Mouse (Mus musculus) retina, adult 2 months (tissue): ENCODE data around the gene Slamf7.

Experiments
- DNase-seq: peaks from one replicate; pipeline ENCODE4 v3.0.0-alpha.2; 2012; ENCODE audit warnings: low read depth, low spot score

The Slamf7 gene

GRCm38 (mm10) chr1:171637101-171637500, 15.7 kb downstream of the Slamf7 start:
- no peak for DNase-seq

GRCm38 (mm10) chr1:171635696-171636095, 17.1 kb downstream of the Slamf7 start:
- no peak for DNase-seq

DNA sequence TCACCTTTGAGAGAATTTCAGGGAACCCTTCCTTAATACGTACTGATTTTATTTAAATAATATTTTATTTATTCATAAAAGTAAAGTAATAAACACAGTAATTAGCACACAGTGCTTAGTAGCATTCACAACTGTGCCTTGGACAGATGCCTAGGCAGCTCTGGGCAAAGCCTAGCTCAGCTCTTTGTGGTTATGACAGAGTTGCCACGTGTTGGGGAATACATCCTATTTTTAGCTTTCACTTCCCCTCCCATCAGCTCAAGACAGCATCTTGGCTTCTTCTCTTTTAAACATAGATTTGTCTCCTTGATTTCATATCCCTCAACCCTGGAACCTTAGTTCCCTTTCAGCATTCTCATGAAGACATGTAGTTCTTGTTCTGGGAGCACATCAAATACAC, 21.4 kb downstream of the Slamf7 start:
- DNase-seq, result no peak

GRCm38 (mm10) chr1:171630912-171631311, 21.9 kb downstream of the Slamf7 start:
- DNase-seq, result no peak

DNA sequence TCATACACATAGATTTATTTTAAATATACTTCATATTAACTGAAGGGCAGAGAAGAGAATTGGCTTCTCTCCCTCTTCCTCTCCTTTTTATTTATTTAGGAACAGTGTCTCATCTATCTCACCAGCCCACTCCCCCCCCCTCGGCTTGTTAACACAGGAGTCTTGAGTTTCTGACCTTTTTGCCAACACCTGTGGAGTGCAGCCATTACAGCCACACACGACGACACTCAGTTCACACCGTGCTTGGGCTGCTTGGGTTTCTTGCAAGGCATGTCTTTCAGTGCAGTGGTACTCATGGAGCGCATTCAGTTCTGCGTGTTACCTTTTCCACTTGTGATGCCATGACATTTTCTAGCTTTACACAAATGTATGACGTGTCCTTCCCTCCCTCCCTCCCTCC, 22.8 kb downstream of the Slamf7 start:
- no peak for DNase-seq

DNA sequence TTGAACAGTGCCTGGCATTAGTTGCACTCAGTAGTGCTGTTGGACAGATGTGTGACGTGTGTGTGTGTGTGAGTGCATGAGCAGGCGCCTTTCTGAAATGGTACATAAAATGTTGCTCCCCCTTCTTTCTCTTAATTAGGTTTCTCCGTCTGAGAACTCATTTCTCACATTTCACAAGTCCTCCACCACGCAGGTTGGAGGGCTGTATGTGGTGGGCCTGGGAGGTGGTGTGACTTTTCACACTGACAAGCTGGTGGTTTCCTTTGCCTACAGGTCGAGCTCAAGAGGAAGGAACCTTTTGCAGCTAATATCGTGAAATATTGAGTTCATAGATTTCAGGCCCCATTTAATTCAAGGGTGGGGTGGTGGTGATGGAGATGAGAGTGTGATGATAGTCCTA, 23.7 kb downstream of the Slamf7 start:
- no peak for DNase-seq

DNA sequence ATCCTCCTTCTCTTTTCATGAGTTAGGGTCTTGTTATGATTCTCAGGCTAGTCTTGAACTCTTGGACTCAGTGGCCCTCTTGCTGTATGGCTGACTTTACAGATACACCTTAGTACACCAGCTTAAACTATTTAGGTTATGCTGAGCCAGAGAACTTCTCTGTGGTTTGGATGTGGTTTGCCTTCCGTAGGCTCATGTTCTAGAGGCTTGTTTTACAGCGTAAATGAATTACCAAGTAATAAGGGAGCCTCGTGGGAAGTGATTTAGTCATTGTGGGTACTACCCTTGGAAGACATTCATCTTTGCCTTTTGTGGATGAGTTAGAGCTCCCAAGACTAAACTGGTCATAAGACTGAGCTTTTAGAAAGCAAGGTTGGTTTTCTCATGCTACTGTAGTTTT, 25.0 kb downstream of the Slamf7 start:
- DNase-seq, result no peak

DNA sequence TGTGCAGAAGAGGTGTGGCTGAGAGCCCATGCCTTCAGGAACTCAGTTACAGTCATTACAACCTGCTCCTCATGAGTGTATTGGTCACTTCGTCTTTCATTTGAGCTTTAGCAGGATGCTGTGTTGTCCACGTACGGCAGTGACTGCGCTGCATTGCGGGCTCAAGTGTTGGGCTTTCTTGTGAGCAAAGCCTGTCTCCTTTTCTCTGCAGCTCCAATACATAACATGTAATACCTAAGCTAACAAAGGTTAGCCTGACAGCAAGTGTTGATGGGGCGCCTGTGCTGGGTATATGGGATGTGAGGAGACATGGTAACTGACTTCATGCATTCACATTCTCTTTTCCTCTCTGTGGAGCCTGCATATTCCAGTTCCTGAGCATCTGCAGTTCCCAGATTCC, 32.7 kb downstream of the Slamf7 start:
- no peak for DNase-seq

DNA sequence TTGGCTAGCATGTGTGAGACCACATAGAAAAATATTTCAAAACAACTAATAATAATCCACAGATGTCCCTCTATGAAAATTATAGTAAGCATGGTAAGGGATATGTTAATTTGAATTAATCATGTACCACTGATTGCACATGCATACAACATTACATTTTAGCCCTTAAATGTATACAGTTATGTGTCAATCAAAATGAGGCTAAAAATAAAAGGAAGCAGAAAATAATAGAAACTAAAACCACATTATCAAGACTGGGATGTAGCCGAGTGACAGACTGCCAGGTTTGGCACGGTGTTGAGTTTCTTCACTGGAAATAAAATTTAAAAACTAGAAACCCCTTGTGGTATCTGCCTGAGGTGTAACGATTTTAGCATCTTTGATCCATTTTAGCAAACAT, 33.2 kb downstream of the Slamf7 start:
- no peak for DNase-seq

- no peak for DNase-seq
Measured at GRCm38 (mm10) chr1:171619001-171619400, 33.8 kb downstream of the Slamf7 start.

DNA sequence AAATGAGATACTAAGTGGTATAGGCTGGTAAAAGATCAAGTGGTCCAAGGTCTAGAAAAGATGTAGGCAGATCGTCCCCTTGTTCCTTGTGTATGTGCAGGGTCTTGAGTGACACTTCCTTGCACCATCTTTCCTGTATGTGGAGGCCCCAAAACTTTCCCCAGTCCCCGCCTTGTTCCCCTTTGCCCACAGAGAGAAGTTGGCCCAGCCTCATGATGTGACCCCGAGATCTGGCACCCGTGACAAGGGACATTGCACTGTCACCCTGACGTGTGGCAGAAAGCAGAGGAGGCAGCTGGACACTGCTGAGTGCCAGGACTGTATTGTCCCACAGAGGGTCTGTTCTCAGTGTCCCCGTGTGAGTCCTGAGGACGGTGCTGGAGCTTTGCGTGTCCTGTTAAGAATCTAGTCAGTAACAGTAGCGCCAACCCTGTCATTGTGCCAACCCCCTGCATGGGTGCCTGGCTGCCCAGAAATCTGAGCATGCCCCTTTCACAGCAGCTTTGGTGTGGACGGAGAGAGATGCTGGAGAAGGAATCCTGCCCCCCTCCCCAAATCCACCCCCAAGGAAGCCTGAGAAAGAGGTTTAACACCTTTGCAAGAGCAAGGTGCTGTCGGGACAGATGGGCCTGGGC, 35.8 kb downstream of the Slamf7 start:
- DNase-seq, result no peak

DNA sequence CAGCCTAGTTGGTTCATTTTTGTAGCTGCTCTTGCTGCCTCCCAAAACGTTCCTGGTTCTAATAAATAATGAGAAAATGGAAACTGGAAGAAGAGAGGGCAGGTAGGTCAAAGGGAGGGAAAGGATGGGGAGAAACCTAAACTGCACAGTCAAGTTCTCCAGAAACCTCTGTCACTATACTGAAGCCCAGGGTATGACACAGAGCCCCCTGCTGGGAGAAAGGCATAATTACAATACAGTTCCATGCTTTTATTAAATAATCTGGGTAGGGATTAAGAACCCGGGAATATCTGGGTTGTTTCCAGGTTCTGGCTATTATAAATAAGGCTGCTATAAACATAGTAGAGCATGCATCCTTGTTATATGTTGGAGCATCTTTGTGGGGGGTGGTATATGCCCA, 38.9 kb downstream of the Slamf7 start:
- no peak for DNase-seq

DNA sequence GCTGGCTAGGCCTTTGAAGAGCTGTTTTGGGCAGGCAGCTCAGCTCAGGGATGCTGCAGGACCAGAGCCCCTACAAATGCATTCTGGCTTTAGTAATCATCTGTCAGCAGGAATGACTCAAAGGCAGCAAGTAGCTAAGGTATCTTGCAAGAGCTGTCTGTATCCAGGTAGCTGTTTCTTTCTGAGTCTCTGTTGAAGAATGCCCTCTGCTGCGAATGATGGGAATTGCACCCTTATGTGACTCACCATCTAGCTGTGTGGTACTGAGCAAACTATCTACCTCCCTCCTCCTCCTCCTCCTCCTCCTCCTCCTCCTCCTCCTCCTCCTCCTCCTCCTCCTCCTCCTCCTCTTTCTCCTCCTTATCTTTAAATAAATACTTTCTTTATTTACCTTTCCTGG, 42.1 kb downstream of the Slamf7 start:
- no peak for DNase-seq

- DNase-seq, result no peak
Measured at GRCm38 (mm10) chr1:171610026-171610425, 42.8 kb downstream of the Slamf7 start.

DNA sequence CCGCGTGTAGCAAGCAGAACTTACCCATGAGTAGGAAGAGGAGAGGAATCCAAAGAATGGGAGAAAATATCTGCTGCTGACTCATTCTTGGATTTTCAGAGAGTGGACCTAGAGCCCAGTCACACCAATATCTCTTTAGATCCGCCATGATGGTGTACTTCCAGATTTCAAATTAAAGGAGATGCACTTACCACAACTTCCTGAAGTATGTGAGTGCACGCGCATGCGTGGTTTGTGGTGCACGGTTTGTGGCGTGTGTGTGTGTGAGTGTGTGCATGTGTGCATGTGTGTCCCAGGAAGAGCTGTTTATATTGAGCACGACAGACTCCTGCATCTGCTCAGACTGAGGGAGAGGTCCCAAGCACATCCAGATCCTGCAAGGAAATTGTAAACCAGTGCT, 45.7 kb downstream of the Slamf7 start, which contains the start of gene Ly9:
Ly9 (minus strand) TSS at position 235 of the 400 bp plus-strand sequence.
- DNase-seq, result no peak

GRCm38 (mm10) chr1:171606656-171607055, 46.2 kb downstream of the Slamf7 start:
- no peak for DNase-seq

- no peak for DNase-seq
Measured at GRCm38 (mm10) chr1:171604686-171605085, 48.1 kb downstream of the Slamf7 start.

DNA sequence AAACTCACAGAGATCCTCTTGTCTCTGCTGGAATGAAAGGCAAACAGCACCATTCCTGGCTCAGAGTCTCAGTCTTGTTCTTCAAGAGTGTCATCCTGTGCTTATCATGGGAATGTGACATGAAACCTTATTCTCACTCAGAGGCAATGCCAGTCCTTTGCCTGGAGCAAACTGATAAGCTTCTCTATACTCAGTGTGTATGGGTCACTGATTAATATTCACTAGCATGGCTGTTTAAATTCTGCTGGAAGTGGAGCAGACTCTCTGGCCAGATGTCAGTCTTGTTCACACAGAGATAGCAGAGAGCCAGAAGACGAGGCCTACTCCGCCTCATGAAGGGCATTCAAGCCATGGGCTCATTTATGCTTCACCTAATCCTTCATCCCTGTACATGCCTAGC, 68.3 kb downstream of the Slamf7 start:
- DNase-seq, result no peak
